Mouse (Mus musculus) lung, adult 2 months (tissue): ENCODE data around the gene 4933424G06Rik.

Source experiments
- CTCF ChIP-seq: fragments of 200-500 bp; IDR thresholded peaks from 2 replicates; pipeline ENCODE4 v1.5.1; 2011; ENCODE audit warnings: mild to moderate bottlenecking, low read length, control low read depth; ENCODE audit not compliant: insufficient read depth
- POLR2A ChIP-seq: fragments of 200-500 bp; IDR thresholded peaks from 2 replicates; pipeline ENCODE4 v1.6.1; 2011; ENCODE audit warnings: low read depth, mild to moderate bottlenecking, control low read depth, low read length, borderline replicate concordance; ENCODE audit errors: extremely low read depth

DNA sequence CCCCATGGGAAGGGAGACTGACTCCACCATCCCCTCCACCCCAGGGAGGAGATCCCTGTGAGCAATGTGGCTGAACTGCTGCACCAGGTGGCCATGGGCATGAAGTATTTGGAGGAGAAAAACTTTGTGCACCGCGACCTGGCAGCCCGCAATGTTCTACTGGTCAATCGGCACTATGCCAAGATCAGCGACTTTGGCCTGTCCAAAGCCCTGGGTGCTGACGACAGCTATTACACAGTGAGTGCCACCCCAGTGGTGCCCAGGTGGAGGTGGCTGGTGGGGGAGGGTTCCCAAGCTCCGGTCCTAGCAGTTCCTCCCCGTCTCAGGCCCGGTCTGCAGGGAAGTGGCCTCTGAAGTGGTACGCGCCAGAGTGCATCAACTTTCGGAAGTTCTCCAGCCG, 70.8 kb downstream of the 4933424G06Rik start:
- TF ChIP-seq POLR2A (no peak), CTCF (no peak)
